Mouse (Mus musculus) intestine, postnatal 0 days (tissue): Measurements from ENCODE around the gene Mkrn1. TPM values are rescaled to one million over a fixed set of nuclear protein-coding genes. Genes with fewer than 3 reads are reported as not detected.

Experiments
- ATAC-seq: fragments of 200-750 bp; cut with Nextera tagmentation; 2 replicates; pipeline ENCODE4 v1.8.0; 2017; ENCODE audit warnings: mild to moderate bottlenecking, moderate TSS enrichment, moderate library complexity
- H3K27ac ChIP-seq: fragments of 300-500 bp; sonication (generic); 2 replicates; pipeline ENCODE4 v1.5.1; 2014; ENCODE audit warnings: mild to moderate bottlenecking, low read depth, low read length, moderate library complexity
- H3K27me3 ChIP-seq: fragments of 300-500 bp; sonication (generic); replicated peaks from 2 replicates; pipeline ENCODE4 v1.6.1; 2014; ENCODE audit warnings: low read length, mixed read lengths; ENCODE audit not compliant: control insufficient read depth, insufficient read depth
- H3K36me3 ChIP-seq: fragments of 300-500 bp; sonication (generic); 2 replicates; pipeline ENCODE4 v1.6.1; 2014; ENCODE audit warnings: mild to moderate bottlenecking, moderate library complexity; ENCODE audit not compliant: control insufficient read depth, insufficient read depth
- H3K4me1 ChIP-seq: fragments of 300-500 bp; sonication (generic); replicated peaks from 2 replicates; pipeline ENCODE4 v1.6.1; 2014; ENCODE audit warnings: antibody characterized with exemption, low read length, mixed read lengths; ENCODE audit not compliant: control insufficient read depth, insufficient read depth
- H3K4me2 ChIP-seq: fragments of 300-500 bp; sonication (generic); replicated peaks from 2 replicates; pipeline ENCODE4 v1.6.1; 2014; ENCODE audit warnings: low read depth, mild to moderate bottlenecking, moderate library complexity
- H3K4me3 ChIP-seq: fragments of 300-500 bp; sonication (generic); 2 replicates; pipeline ENCODE4 v1.5.1; 2014; ENCODE audit warnings: low read depth, low read length
- H3K9ac ChIP-seq: fragments of 300-500 bp; sonication (generic); 2 replicates; pipeline ENCODE4 v1.6.1; 2014; ENCODE audit warnings: mild to moderate bottlenecking, low read depth, low read length
- H3K9me3 ChIP-seq: fragments of 300-500 bp; sonication (generic); 2 replicates; pipeline ENCODE4 v1.6.1; 2016; ENCODE audit warnings: mixed run types; ENCODE audit not compliant: control insufficient read depth
- CTCF ChIP-seq: sonication (generic); IDR thresholded peaks from 2 replicates; pipeline ENCODE4 v1.5.1; 2016; ENCODE audit warnings: low read depth, mild to moderate bottlenecking, control low read depth, antibody characterized with exemption, moderate library complexity
- WGBS: fragments of 180-500 bp; shearing (Covaris S2); extraction: QIAGEN DNeasy Blood & Tissue Kit; methylation state at CpG from one replicate; pipeline ENCODE4 v1.1.7; 2014; 5-methylcytosine and 5-hydroxymethylcytosine counted together
- polyA plus RNA-seq: library from polyadenylated mRNA; unstranded; fragments of >200 nt; fragmentation: Nextera tagmentation; extraction: Ambion mirVana; gene quantifications from 2 replicates; pipeline ENCODE4 v1.2.1, GENCODE M21; 2015

The Mkrn1 gene
- polyA plus RNA-seq, 1 experiment from 2014 or later: 81.9 TPM

GRCm38 (mm10) chr6:39454616-39455015, 34.4 kb upstream of the Mkrn1 start:
- H3K9ac ChIP-seq: no peak overlapping the region
- H3K27me3 ChIP-seq: no peaks in the 10 kb centered on the region
- no peak overlapping the region for H3K4me2 ChIP-seq
- H3K4me1 ChIP-seq: no peaks in the 10 kb centered on the region
- no peaks in the 10 kb centered on the region for H3K36me3 ChIP-seq
- H3K27ac ChIP-seq: no peak overlapping the region
- WGBS: 53% methylated on average over 2 of the region's 2 CpGs
- H3K4me3 ChIP-seq: no peak overlapping the region
- ATAC-seq: no peak
- no peaks in the 10 kb centered on the region for H3K9me3 ChIP-seq
- TF ChIP-seq CTCF: no peak

- peak; percentile 44; the same call in 1 of the 2 replicates for TF ChIP-seq CTCF
- Histone ChIP-seq H3K9me3 (no peaks in the 10 kb centered on the region), H3K36me3 (no peaks in the 10 kb centered on the region), H3K4me2 (no peak overlapping the region), H3K27ac (no peak overlapping the region), H3K4me1 (no peaks in the 10 kb centered on the region), H3K4me3 (no peak overlapping the region), H3K9ac (no peak overlapping the region), H3K27me3 (no peaks in the 10 kb centered on the region)
- ATAC-seq: no peak
- 90% methylated on average over 4 of the region's 4 CpGs for WGBS
Observed at GRCm38 (mm10) chr6:39453564-39453963, 33.3 kb upstream of the Mkrn1 start.

GRCm38 (mm10) chr6:39451033-39451432, 30.8 kb upstream of the Mkrn1 start:
- Histone ChIP-seq H3K4me3 (no peak overlapping the region), H3K27me3 (no peaks in the 10 kb centered on the region), H3K4me2 (no peak overlapping the region), H3K9me3 (no peaks in the 10 kb centered on the region), H3K36me3 (no peaks in the 10 kb centered on the region), H3K27ac (no peak overlapping the region), H3K9ac (no peak overlapping the region), H3K4me1 (no peaks in the 10 kb centered on the region)
- 61% methylated on average over 3 of the region's 3 CpGs for WGBS
- peak; percentile 66 for TF ChIP-seq CTCF
- ATAC-seq: no peak

GRCm38 (mm10) chr6:39450580-39450979, 30.3 kb upstream of the Mkrn1 start:
- H3K4me3 ChIP-seq: no peak overlapping the region
- no peaks in the 10 kb centered on the region for H3K9me3 ChIP-seq
- ATAC-seq: no peak
- no peaks in the 10 kb centered on the region for H3K27me3 ChIP-seq
- no peak for TF ChIP-seq CTCF
- H3K9ac ChIP-seq: no peak overlapping the region
- H3K4me1 ChIP-seq: no peaks in the 10 kb centered on the region
- no peak overlapping the region for H3K4me2 ChIP-seq
- 89% methylated on average over 4 of the region's 4 CpGs for WGBS
- H3K36me3 ChIP-seq: no peaks in the 10 kb centered on the region
- no peak overlapping the region for H3K27ac ChIP-seq

GRCm38 (mm10) chr6:39447429-39448185, 27.3 kb upstream of the Mkrn1 start:
- no peaks in the 10 kb centered on the region for H3K36me3 ChIP-seq
- WGBS: 51% methylated on average over 4 of the region's 4 CpGs
- no peaks in the 10 kb centered on the region for H3K4me1 ChIP-seq
- no peak overlapping the region for H3K9ac ChIP-seq
- 0 out of 2 replicates have a peak, but pooled peaks have one; percentile 22 for ATAC-seq
- H3K27me3 ChIP-seq: no peaks in the 10 kb centered on the region
- H3K4me3 ChIP-seq: no peak overlapping the region
- no peak overlapping the region for H3K27ac ChIP-seq
- no peaks in the 10 kb centered on the region for H3K9me3 ChIP-seq
- H3K4me2 ChIP-seq: no peak overlapping the region
- no peak for TF ChIP-seq CTCF

- Histone ChIP-seq H3K27ac (no peak overlapping the region), H3K36me3 (no peaks in the 10 kb centered on the region), H3K4me3 (peak overlapping the region; percentile 9; the same call in 1 of the 2 replicates), H3K27me3 (no peaks in the 10 kb centered on the region), H3K4me1 (no peaks in the 10 kb centered on the region), H3K9ac (no peak overlapping the region), H3K9me3 (no peaks in the 10 kb centered on the region), H3K4me2 (peak overlapping the region; percentile 21; the same call in 1 of the 2 replicates)
- no peak for ATAC-seq
- WGBS: 24% methylated on average over 19 of the region's 19 CpGs
- TF ChIP-seq CTCF: peak; percentile 27; the same call in 1 of the 2 replicates
Observed at GRCm38 (mm10) chr6:39445801-39446572, 25.7 kb upstream of the Mkrn1 start.
